Mouse (Mus musculus) MEL (cell line): ENCODE data around the gene Fam204a.
A peak's percentile ranks its signal among the peaks of the same experiment; 100 is the strongest.

Source experiments
- CTCF ChIP-seq, 3 experiments: IDR thresholded peaks in 2 of 3; conservative IDR thresholded peaks in 1 of 3; 2 replicates each; pipeline ENCODE4 v1.5.1; 2011 to 2012; ENCODE audit warnings: low read length in 3 of 3, low read depth in 2 of 3, mild to moderate bottlenecking in 2 of 3, improper control_type of control experiment in 1 of 3, inconsistent platforms in 1 of 3, mixed read lengths in 1 of 3, moderate library complexity in 1 of 3; ENCODE audit not compliant: control insufficient read depth in 1 of 3, insufficient read depth in 1 of 3, poor library complexity in 1 of 3, severe bottlenecking in 1 of 3
- MAX ChIP-seq: IDR thresholded peaks from 2 replicates; pipeline ENCODE4 v1.6.1; 2011; ENCODE audit warnings: low read length, improper control_type of control experiment
- MXI1 ChIP-seq: IDR thresholded peaks from 2 replicates; pipeline ENCODE4 v1.6.1; 2011; ENCODE audit warnings: mild to moderate bottlenecking, low read depth, low read length, improper control_type of control experiment
- POLR2A ChIP-seq, 2 experiments: IDR thresholded peaks; 2 replicates each; pipeline ENCODE4 v1.6.1; 2011 to 2012; ENCODE audit warnings: low read length in 2 of 2, mild to moderate bottlenecking in 2 of 2, control low read depth in 1 of 2, improper control_type of control experiment in 1 of 2, low read depth in 1 of 2, moderate library complexity in 1 of 2; ENCODE audit not compliant: control insufficient read depth in 1 of 2, insufficient read depth in 1 of 2, poor library complexity in 1 of 2
- ZNF384 ChIP-seq: IDR thresholded peaks from 2 replicates; pipeline ENCODE4 v1.6.1; 2012; ENCODE audit warnings: low read depth, mild to moderate bottlenecking, inconsistent platforms, low read length, improper control_type of control experiment

DNA sequence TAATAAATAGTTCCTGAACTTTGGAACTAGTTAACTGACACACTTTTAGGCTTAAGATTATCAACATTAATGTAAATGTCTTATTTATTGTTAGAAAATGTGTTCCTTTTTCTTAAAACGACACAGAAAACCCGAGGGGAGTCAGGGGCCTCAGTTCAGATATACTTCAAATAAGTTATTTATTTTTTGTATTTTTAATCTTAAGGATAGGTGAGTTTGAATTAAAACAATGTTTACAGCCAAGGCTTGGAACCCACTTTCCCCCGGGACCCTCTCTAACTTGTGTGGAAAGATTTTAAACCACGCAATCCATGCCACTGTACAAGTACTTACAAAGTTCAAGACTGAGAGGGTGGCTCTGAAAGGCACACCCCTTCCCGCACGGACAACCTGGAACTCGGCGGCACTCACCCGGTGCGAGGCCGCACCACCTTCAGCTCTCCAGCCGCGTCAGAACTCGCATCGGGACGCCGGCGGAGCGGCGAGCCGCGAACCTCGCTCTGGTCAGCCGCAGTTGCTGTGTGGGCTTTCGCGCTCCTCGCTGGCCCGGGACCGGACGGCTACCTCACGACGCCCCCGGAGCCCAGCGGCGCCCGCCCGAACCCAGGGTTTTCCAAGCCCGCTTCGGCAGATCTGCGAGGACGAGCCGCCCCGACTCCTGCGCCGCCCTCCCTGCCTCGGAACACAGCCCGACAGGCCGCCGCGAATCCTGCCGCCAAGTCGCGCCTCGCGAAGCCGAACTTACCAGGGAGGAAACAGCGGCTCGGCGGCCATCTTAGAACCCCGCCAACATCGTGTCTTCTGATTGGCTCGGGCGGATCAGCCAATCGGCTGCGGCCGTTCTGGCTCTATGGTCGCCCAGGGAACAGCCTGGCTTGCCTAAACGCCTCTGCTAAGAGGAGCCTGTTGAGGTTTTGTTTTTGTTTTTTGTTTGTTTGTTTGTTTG lies at the start of gene Fam204a:
- TF ChIP-seq MXI1 (peak; percentile 83), CTCF (IDR thresholded peaks at IDR 0.05 in 2 of 3, conservative IDR thresholded peaks at IDR 0.05 in 1 of 3; ENCODE audit: control insufficient read depth in 1 of 3, insufficient read depth in 1 of 3, low read depth in 2 of 3, low read length in 3 of 3, poor library complexity in 1 of 3, severe bottlenecking in 1 of 3) (0 out of 6 replicates have a peak, but pooled peaks of 1 of the 3 experiments have one; percentile 1), POLR2A (IDR thresholded peaks at IDR 0.05; ENCODE audit: control insufficient read depth in 1 of 2, insufficient read depth in 1 of 2, low read depth in 1 of 2, low read length in 2 of 2, poor library complexity in 1 of 2) (peak; percentile 92 to 97), ZNF384 (no peak), MAX (peak; percentile 73)
